Mouse (Mus musculus): ENCODE data around the gene Ubac2. TPM values are rescaled to one million over a fixed set of nuclear protein-coding genes. Genes with fewer than 3 reads are reported as not detected.
A peak's percentile ranks its signal among the peaks of the same experiment; 100 is the strongest.

The Ubac2 gene
- polyA plus RNA-seq, 1 experiment from 2014 or later = 25.5 TPM

DNA sequence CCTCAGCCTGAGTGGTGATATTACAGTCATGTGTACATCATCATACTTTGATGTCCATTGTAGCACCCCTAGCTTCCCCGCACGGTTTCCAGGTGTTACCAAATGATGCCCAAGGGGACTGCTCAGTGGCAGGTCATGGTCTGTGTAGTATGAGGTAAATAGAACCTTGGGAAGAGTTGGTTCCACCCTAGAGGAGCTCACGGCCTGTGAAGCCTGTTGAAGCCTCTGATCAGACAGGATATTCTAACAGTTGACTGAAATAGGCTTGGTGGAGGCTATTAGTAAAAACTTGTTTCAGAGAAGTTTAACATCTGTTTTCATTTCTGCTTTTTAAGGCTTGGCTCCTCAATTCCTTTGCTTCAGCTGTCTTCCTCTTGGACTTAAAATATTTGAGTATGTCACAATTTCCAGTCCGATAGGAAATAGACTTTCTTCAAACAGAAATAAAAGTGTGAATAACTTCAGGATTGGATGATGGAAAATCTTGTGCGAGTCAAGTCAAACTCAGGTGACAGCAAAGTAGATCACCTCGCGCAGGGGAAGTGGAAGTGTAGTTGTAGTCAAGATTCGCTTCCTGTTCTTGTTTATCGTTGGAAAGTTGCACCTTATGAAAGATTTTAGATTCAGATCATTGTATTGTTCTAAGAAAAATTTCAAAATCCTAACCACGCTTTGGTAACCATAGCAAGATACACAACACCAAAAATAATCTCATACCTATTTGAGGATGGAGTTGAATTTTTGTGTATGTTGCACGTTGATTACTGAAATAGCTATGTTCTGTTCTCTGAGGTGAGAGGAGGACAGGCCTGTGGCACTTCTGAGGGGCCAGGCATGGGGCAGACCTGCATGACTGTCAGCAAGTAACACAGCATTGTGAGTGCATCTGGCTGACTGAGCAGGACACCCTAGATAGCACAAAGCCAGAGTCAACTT is 60.1 kb downstream of the Ubac2 start:
- no peak overlapping the region for H3K4me3 ChIP-seq
- H3K36me3 ChIP-seq = peaks cover 18% of the 10 kb centered on the region
- no peaks in the 10 kb centered on the region for H3K27me3 ChIP-seq (replicated peaks)
- H3K27ac ChIP-seq = peak overlapping the region; percentile 26; the same call in 1 of the 2 replicates
- ATAC-seq = no peak
- no peak overlapping the region for H3K9ac ChIP-seq
- WGBS (ENCODE audit: insufficient replicate concordance) = 73% methylated on average over 11 of the region's 11 CpGs
- 0 out of 2 replicates have a peak, but pooled peaks cover 3% of the 10 kb centered on the region for H3K9me3 ChIP-seq (replicated peaks)
- peaks cover 14% of the 10 kb centered on the region for H3K4me1 ChIP-seq
- no peak overlapping the region for H3K4me2 ChIP-seq

DNA sequence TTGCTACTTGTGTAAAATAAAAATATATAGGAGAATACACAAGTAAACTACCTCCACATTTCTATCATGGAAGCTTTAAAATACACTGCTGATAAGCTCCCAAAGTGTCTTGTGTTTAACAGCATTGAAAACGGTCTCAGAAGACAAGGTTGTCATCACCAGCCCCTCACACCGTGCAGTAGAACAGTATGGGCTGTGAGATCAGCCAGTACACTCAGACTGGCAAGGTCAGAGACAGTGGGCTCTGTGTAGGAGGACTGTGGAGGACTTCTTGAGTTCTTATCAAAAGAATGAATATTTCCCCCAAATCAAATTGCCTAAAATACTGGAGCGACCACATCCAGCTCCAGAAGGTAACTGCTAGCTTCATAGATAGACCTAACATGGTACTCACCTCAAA is 61.2 kb downstream of the Ubac2 start:
- Histone ChIP-seq H3K9ac (no peak overlapping the region), H3K4me3 (no peak overlapping the region), H3K4me1 (peaks cover 9% of the 10 kb centered on the region), H3K36me3 (peaks cover 8% of the 10 kb centered on the region), H3K9me3 (replicated peaks) (0 out of 2 replicates have a peak, but pooled peaks cover 3% of the 10 kb centered on the region), H3K4me2 (no peak overlapping the region), H3K27me3 (replicated peaks) (no peaks in the 10 kb centered on the region), H3K27ac (no peak overlapping the region)
- WGBS (ENCODE audit: insufficient replicate concordance) = 73% methylated on average over 3 of the region's 3 CpGs
- ATAC-seq = no peak

DNA sequence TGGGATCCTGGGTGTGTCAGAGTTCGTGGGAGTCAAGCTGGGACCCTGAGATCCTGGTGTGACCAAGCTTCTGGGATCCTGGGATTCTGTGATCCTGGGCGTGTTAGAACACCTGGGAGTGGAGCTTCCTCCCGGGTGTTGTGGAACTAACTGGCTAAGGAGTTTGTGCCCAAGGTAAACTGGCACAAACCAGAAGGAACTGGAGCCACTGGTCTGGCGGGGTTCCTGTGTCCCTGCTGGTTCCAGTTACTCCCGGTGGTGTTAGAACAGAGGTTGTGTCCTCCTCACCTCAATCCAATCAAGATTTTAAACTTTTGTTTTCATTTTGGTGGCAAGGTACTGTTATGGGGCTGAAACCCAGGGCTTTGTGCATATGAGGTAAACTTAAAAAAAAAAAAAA is 67.7 kb downstream of the Ubac2 start:
- WGBS (ENCODE audit: insufficient replicate concordance) = 66% methylated on average over 5 of the region's 5 CpGs
- ATAC-seq = no peak

DNA sequence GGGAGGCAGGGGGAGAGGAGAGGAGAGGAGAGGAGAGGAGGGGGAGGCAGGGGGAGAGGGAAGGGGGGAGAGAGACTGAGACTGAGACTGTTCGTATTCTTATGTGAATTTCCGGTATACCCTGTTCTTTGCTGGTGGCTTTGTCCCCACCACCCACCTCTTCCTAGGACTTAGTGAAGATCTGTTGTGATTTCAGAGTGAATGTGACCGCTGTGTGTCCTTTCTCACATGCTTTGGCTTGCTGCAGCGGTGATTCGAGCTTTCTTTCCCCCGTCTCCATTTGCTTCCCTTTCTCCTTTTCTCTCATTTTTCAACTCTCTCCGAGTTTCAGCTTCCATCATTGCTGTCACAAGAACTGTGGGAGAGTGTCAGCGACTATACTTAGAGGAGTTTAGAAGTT is 68.3 kb downstream of the Ubac2 start:
- no peaks in the 10 kb centered on the region for H3K27me3 ChIP-seq (replicated peaks)
- no peak for ATAC-seq
- H3K4me3 ChIP-seq = no peak overlapping the region
- H3K4me1 ChIP-seq = peaks cover 23% of the 10 kb centered on the region
- no peak overlapping the region for H3K4me2 ChIP-seq
- H3K9ac ChIP-seq = no peak overlapping the region
- no peaks in the 10 kb centered on the region for H3K36me3 ChIP-seq
- H3K9me3 ChIP-seq (replicated peaks) = no peaks in the 10 kb centered on the region
- no peak overlapping the region for H3K27ac ChIP-seq
- 65% methylated on average over 8 of the region's 8 CpGs for WGBS (ENCODE audit: insufficient replicate concordance)

More for the DNA sequence above, 67.7 kb downstream of the Ubac2 start:
- Histone ChIP-seq H3K27ac (no peak overlapping the region), H3K36me3 (no peaks in the 10 kb centered on the region), H3K27me3 (replicated peaks) (no peaks in the 10 kb centered on the region), H3K4me2 (no peak overlapping the region), H3K4me3 (no peak overlapping the region), H3K9ac (no peak overlapping the region), H3K4me1 (peaks cover 17% of the 10 kb centered on the region), H3K9me3 (replicated peaks) (no peaks in the 10 kb centered on the region)

DNA sequence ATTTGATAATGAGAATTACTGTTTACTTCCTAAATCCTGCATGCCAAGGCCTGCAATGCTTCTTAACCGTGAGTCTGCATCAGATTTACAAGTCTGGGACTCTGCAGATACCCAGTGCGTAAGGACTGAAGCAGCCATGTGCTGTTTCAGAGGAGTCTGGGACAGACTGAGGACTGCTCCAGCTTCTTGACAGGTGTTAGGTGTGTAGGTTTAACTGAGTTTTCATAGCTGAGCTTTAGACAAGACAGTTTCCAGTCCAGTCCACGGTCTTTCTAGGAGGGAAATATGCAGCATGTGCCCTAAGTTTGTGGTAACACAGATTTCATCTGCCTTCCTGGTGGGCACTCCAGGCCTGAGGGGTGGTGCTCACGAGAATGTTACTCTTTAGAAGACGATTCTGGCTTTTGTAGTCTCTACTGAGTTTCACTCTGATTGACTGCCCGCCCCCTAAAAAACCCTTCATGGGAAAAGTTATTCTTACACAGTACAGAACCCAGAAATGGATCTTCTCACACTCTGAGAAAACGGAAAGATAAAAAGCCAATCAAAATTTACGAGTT is 68.9 kb downstream of the Ubac2 start:
- Histone ChIP-seq H3K4me1 (peaks cover 28% of the 10 kb centered on the region), H3K27me3 (replicated peaks) (no peaks in the 10 kb centered on the region), H3K4me3 (no peak overlapping the region), H3K36me3 (no peaks in the 10 kb centered on the region), H3K9ac (no peak overlapping the region), H3K4me2 (no peak overlapping the region), H3K27ac (no peak overlapping the region), H3K9me3 (replicated peaks) (no peaks in the 10 kb centered on the region)
- 61% methylated on average over 8 of the region's 8 CpGs for WGBS (ENCODE audit: insufficient replicate concordance)
- no peak for ATAC-seq

DNA sequence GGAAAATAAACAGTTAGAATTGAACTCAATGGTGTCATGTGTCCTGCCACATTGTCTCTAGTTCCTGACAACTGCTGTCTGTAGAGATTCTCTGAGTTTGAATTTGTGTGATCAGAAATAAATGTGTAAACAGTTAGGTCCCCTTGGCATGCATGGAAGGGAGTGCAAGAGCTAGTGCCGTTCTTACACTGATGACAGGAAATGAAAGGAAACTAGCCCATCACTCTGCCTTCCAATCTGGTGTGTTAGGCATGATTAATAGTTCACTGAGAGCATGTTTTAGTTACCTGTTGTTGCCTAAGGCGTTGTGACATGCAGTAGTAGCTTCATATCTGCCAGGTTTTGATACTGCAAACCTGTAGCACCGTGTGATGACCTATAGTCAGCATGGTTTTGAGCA is 69.5 kb downstream of the Ubac2 start:
- H3K9ac ChIP-seq = no peak overlapping the region
- WGBS (ENCODE audit: insufficient replicate concordance) = 68% methylated on average over 3 of the region's 3 CpGs
- H3K4me3 ChIP-seq = no peak overlapping the region
- H3K27me3 ChIP-seq (replicated peaks) = no peaks in the 10 kb centered on the region
- H3K36me3 ChIP-seq = no peaks in the 10 kb centered on the region
- no peaks in the 10 kb centered on the region for H3K9me3 ChIP-seq (replicated peaks)
- peaks cover 28% of the 10 kb centered on the region for H3K4me1 ChIP-seq
- H3K4me2 ChIP-seq = no peak overlapping the region
- no peak overlapping the region for H3K27ac ChIP-seq
- no peak for ATAC-seq

DNA sequence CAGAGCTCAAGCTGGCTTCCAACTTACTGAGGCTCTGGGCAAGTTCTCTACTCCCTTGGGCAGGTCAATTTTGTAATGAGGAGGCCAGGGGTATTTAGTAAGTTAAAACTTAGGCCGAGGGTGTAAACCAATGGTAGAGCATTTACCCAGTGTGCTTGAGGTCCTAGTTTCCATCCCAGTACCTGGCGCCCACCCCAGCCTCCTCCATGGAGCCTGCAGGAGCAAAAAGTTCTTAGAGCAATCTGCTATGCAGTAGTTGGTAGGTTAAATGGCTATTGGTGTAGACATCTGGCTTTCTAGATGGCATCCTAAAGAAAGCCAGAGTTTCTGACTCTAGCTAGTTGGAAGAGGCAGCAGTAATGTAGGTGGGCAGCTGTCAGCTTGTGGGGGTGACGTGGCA is 71.0 kb downstream of the Ubac2 start:
- H3K9ac ChIP-seq = no peak overlapping the region
- WGBS (ENCODE audit: insufficient replicate concordance) = 69% methylated on average over 3 of the region's 3 CpGs
- H3K4me3 ChIP-seq = no peak overlapping the region
- H3K4me1 ChIP-seq = peaks cover 28% of the 10 kb centered on the region
- H3K4me2 ChIP-seq = no peak overlapping the region
- no peak for ATAC-seq
- H3K9me3 ChIP-seq (replicated peaks) = no peaks in the 10 kb centered on the region
- H3K36me3 ChIP-seq = peaks cover 7% of the 10 kb centered on the region
- H3K27me3 ChIP-seq (replicated peaks) = no peaks in the 10 kb centered on the region
- H3K27ac ChIP-seq = no peak overlapping the region

DNA sequence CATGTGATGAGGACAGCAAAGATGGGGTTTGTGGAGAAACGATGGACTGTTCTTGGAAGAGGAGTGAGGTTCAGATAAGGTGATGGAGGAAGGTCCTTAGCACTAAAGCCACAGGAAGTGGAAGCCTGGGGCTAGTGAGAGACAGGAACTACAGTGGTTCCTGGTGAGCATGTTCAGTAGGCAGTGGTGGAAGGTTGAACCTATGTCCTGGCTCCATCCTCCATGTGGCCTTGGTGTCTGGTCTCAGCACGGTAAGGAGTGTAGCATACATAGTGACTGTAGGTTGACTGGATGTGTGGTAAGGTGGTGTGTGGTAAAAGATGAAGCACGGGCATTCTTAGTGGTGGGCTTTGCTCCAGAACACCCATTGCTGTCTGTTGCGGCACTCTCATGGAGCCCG is 71.5 kb downstream of the Ubac2 start:
- Histone ChIP-seq H3K4me3 (no peak overlapping the region), H3K4me1 (peaks cover 28% of the 10 kb centered on the region), H3K4me2 (no peak overlapping the region), H3K9ac (no peak overlapping the region), H3K36me3 (peaks cover 12% of the 10 kb centered on the region), H3K27me3 (replicated peaks) (no peaks in the 10 kb centered on the region), H3K9me3 (replicated peaks) (no peaks in the 10 kb centered on the region), H3K27ac (no peak overlapping the region)
- ATAC-seq = no peak
- WGBS (ENCODE audit: insufficient replicate concordance) = 68% methylated on average over 5 of the region's 5 CpGs

DNA sequence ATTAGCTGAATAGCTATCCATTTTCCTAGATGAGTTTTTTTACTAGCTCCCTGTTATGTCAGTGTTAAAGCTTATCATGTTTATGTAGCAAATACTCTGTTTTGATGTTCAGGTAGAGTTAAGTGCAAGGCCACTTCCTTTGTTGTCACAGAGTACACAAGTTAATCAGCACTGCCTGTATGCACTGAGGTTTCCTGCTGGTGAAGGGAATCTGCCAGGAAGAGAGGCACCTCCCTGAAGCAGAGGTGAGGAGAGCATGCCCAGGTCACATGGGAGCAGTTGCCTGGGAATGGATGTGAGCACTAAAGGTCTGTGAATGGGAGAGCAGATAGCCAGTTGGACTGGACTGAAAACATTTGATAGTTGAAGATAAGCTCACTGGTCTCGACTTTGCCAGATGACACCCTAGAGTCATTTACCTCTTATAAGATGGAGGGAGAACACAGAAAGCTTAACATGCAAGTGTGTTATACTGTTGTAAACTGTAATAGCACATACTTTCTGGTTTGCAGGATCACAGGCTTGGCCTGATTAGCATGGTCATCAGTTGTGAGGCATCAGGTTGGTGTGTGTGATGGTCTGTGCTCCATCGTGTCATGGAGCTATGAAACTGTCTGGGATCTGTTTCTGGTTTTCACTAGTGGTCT is 73.1 kb downstream of the Ubac2 start:
- WGBS (ENCODE audit: insufficient replicate concordance) = 30% methylated on average over 2 of the region's 2 CpGs
- H3K27ac ChIP-seq = 0 out of 2 replicates have a peak overlapping the region, but pooled peaks have one; percentile 6
- H3K4me2 ChIP-seq = no peak overlapping the region
- peak; percentile 83 for ATAC-seq
- peaks cover 28% of the 10 kb centered on the region for H3K4me1 ChIP-seq
- peaks cover 14% of the 10 kb centered on the region for H3K36me3 ChIP-seq
- no peak overlapping the region for H3K9ac ChIP-seq
- H3K27me3 ChIP-seq (replicated peaks) = no peaks in the 10 kb centered on the region
- no peak overlapping the region for H3K4me3 ChIP-seq
- no peaks in the 10 kb centered on the region for H3K9me3 ChIP-seq (replicated peaks)

DNA sequence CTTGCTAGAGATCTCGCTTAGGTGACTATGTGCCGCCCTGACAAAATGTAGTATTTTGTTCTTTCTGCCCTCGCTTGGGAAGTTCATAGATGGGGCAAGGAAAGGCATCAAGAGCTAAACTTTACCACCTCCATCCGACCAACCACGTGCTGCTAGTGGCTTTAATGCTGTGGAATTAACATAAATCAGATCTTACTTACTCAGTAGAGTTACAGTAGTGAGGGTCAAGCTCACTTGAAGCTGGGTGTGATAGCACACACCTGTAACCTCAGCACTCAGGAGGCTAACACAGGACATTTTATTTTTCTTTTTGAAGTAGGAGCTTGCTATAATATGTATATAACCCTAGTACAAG is 73.6 kb downstream of the Ubac2 start:
- peaks cover 14% of the 10 kb centered on the region for H3K36me3 ChIP-seq
- no peaks in the 10 kb centered on the region for H3K9me3 ChIP-seq (replicated peaks)
- no peak overlapping the region for H3K4me3 ChIP-seq
- H3K4me2 ChIP-seq = no peak overlapping the region
- no peak for ATAC-seq
- 0 out of 2 replicates have a peak overlapping the region, but pooled peaks have one; percentile 6 for H3K27ac ChIP-seq
- 74% methylated on average over 5 of the region's 5 CpGs for WGBS (ENCODE audit: insufficient replicate concordance)
- H3K9ac ChIP-seq = no peak overlapping the region
- H3K4me1 ChIP-seq = peaks cover 32% of the 10 kb centered on the region
- no peaks in the 10 kb centered on the region for H3K27me3 ChIP-seq (replicated peaks)

DNA sequence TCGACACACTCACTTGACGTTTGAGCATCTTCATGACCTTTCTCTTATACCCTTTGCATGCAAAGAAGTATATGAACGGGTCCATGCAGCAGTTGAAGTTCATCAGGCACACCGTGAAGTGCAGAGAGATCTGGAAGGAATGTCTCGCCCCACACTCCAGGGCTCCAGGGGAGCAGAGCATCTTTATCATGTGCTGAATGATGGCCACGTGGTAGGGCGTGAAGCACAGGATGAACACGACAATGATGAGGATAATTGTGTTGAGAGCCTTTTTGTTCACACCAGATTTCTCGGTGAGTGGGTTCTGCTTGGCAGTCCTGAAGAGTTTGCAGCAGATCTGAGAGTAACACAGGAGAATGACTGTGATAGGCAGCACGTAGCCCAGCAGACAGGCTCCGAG is 75.7 kb downstream of the Ubac2 start:
- Histone ChIP-seq H3K27ac (no peak overlapping the region), H3K4me2 (no peak overlapping the region), H3K4me1 (peaks cover 40% of the 10 kb centered on the region), H3K9ac (no peak overlapping the region), H3K4me3 (no peak overlapping the region), H3K27me3 (replicated peaks) (no peaks in the 10 kb centered on the region), H3K9me3 (replicated peaks) (no peaks in the 10 kb centered on the region), H3K36me3 (peaks cover 14% of the 10 kb centered on the region)
- ATAC-seq = no peak
- WGBS (ENCODE audit: insufficient replicate concordance) = 83% methylated on average over 11 of the region's 11 CpGs

DNA sequence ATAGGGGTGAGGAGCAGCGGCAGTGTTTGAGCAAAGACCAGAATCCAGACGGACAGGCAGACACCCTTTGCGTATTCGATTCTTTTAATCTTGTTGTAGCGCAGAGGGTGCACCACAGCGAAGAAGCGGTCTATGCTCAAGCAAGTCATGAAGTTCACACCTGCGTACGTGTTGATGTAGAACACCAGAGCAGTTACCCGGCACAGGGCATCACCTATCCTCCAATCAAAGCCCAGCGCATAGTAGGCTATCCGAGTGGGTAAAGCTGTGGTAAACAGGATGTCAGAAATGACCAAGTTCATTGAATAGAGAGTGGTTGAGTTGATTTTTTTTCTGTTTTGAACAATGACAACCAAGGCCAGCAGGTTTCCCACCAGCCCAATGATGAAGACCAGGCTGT is 76.2 kb downstream of the Ubac2 start:
- Histone ChIP-seq H3K36me3 (peaks cover 14% of the 10 kb centered on the region), H3K27ac (no peak overlapping the region), H3K9ac (no peak overlapping the region), H3K4me3 (no peak overlapping the region), H3K27me3 (replicated peaks) (no peaks in the 10 kb centered on the region), H3K9me3 (replicated peaks) (no peaks in the 10 kb centered on the region), H3K4me1 (peaks cover 38% of the 10 kb centered on the region), H3K4me2 (no peak overlapping the region)
- ATAC-seq = no peak
- 90% methylated on average over 12 of the region's 12 CpGs for WGBS (ENCODE audit: insufficient replicate concordance)

All from liver, embryonic 12.5 days (tissue).